ENCODE assay signal across 8 mouse cellular contexts in genomic region chr7:102249531-102249895, GRCm38 (mm10). TPM values are rescaled to one million over a fixed set of nuclear protein-coding genes. Genes with fewer than 3 reads are reported as not detected.
DNase-seq lines count a peak whose midpoint lies in the region; ATAC-seq and TF ChIP-seq lines count a peak whose summit lies in the region.

No protein-coding gene starts in this region.

- no peaks in the 10 kb centered on the region for H3K9me3 ChIP-seq in heart, embryonic 12.5 days (replicated peaks)
- H3K9me3 ChIP-seq in embryonic facial prominence, embryonic 13.5 days = no peaks in the 10 kb centered on the region
- no peaks in the 10 kb centered on the region for H3K9me3 ChIP-seq in intestine, postnatal 0 days (ENCODE audit: control insufficient read depth)
- no peaks in the 10 kb centered on the region for H3K9me3 ChIP-seq in midbrain, postnatal 0 days (ENCODE audit: low read length)

- H3K4me1 ChIP-seq in heart, embryonic 12.5 days (replicated peaks) = peaks cover 51% of the 10 kb centered on the region
- peaks cover 42% of the 10 kb centered on the region for H3K4me1 ChIP-seq in embryonic facial prominence, embryonic 13.5 days
- peaks cover 39% of the 10 kb centered on the region for H3K4me1 ChIP-seq in intestine, postnatal 0 days (replicated peaks; ENCODE audit: control insufficient read depth, insufficient read depth, low read length)
- H3K4me1 ChIP-seq in midbrain, postnatal 0 days (ENCODE audit: insufficient read depth, low read length) = peaks cover 3% of the 10 kb centered on the region; the same call in 1 of the 2 replicates

- 0 out of 2 replicates have a peak, but pooled peaks have one; percentile 1 for TF ChIP-seq CTCF in intestine, postnatal 0 days (IDR thresholded peaks at IDR 0.05; ENCODE audit: low read depth)
- TF ChIP-seq CTCF in midbrain, postnatal 0 days (IDR thresholded peaks at IDR 0.05) = no peak

- H3K27me3 ChIP-seq in heart, embryonic 12.5 days (replicated peaks) = no peaks in the 10 kb centered on the region
- no peaks in the 10 kb centered on the region for H3K27me3 ChIP-seq in embryonic facial prominence, embryonic 13.5 days
- no peaks in the 10 kb centered on the region for H3K27me3 ChIP-seq in intestine, postnatal 0 days (replicated peaks; ENCODE audit: control insufficient read depth, insufficient read depth, low read length)
- H3K27me3 ChIP-seq in midbrain, postnatal 0 days (ENCODE audit: insufficient read depth, low read length) = no peaks in the 10 kb centered on the region

- no peaks in the 10 kb centered on the region for H3K36me3 ChIP-seq in heart, embryonic 12.5 days
- no peaks in the 10 kb centered on the region for H3K36me3 ChIP-seq in embryonic facial prominence, embryonic 13.5 days
- H3K36me3 ChIP-seq in intestine, postnatal 0 days (ENCODE audit: control insufficient read depth, insufficient read depth) = no peaks in the 10 kb centered on the region
- no peaks in the 10 kb centered on the region for H3K36me3 ChIP-seq in midbrain, postnatal 0 days (ENCODE audit: insufficient read depth, low read length)

- peak overlapping the region; percentile 86 for H3K4me3 ChIP-seq in heart, embryonic 12.5 days
- H3K4me3 ChIP-seq in embryonic facial prominence, embryonic 13.5 days = peak overlapping the region; percentile 80
- peak overlapping the region; percentile 82 for H3K4me3 ChIP-seq in intestine, postnatal 0 days (ENCODE audit: low read depth, low read length)
- H3K4me3 ChIP-seq in midbrain, postnatal 0 days (ENCODE audit: low read depth, low read length) = peak overlapping the region; percentile 69

- peak overlapping the region; percentile 85 for H3K9ac ChIP-seq in heart, embryonic 12.5 days
- peak overlapping the region; percentile 92 for H3K9ac ChIP-seq in embryonic facial prominence, embryonic 13.5 days
- H3K9ac ChIP-seq in intestine, postnatal 0 days (ENCODE audit: low read depth, low read length) = peak overlapping the region; percentile 90
- peak overlapping the region; percentile 71 for H3K9ac ChIP-seq in midbrain, postnatal 0 days (replicated peaks; ENCODE audit: low read length, poor library complexity, severe bottlenecking)

- peak overlapping the region; percentile 98 for H3K27ac ChIP-seq in heart, embryonic 12.5 days (ENCODE audit: poor library complexity, severe bottlenecking)
- peak overlapping the region; percentile 99 for H3K27ac ChIP-seq in embryonic facial prominence, embryonic 13.5 days
- H3K27ac ChIP-seq in intestine, postnatal 0 days (ENCODE audit: low read depth, low read length) = peak overlapping the region; percentile 100
- peak overlapping the region; percentile 47 for H3K27ac ChIP-seq in midbrain, postnatal 0 days (ENCODE audit: low read depth, low read length)

- under 1% methylated on average over 23 of the region's 23 CpGs for WGBS in heart, embryonic 12.5 days
- WGBS in embryonic facial prominence, embryonic 13.5 days = under 1% methylated on average over 22 of the region's 23 CpGs
- 0% methylated on average over 23 of the region's 23 CpGs for WGBS in intestine, postnatal 0 days
- 1% methylated on average over 23 of the region's 23 CpGs for WGBS in midbrain, postnatal 0 days

- H3K4me2 ChIP-seq in heart, embryonic 12.5 days = peak overlapping the region; percentile 80
- peak overlapping the region; percentile 77 for H3K4me2 ChIP-seq in embryonic facial prominence, embryonic 13.5 days
- peak overlapping the region; percentile 88 for H3K4me2 ChIP-seq in intestine, postnatal 0 days (replicated peaks; ENCODE audit: low read depth)
- peak overlapping the region; percentile 90 for H3K4me2 ChIP-seq in midbrain, postnatal 0 days (ENCODE audit: low read depth, low read length, poor library complexity, severe bottlenecking)

- ATAC-seq in heart, embryonic 12.5 days (ENCODE audit: insufficient number of reproducible peaks, low FRiP score) = peak; percentile 43
- ATAC-seq in embryonic facial prominence, embryonic 13.5 days (ENCODE audit: insufficient number of reproducible peaks, insufficient read depth, low FRiP score, low TSS enrichment, low read depth) = peak; percentile 52
- ATAC-seq in intestine, postnatal 0 days = peak; percentile 32
- peak; percentile 38 for ATAC-seq in midbrain, postnatal 0 days (ENCODE audit: low FRiP score)

- DNase-seq in heart, adult 18-20 months = no peak
- DNase-seq in CD8-positive naive resting alpha-beta T cell, adult 2 months (ENCODE audit: low read depth in 2 of 2, low spot score in 2 of 2) = peak; percentile 58 to 66
- no peak for DNase-seq in midbrain, postnatal 0 days (ENCODE audit: low spot score)
- peak; percentile 64 for DNase-seq in yolk sac, embryonic 10.5 days (ENCODE audit: low spot score)
- DNase-seq in urinary bladder, postnatal 14 days (ENCODE audit: low spot score) = no peak

RNA-seq across cellular contexts. Expression of gene Rhog, which starts 6.3 kb away (rescaled TPM):
- polyA plus RNA-seq in heart, embryonic 12.5 days (2016; fragmentation: Nextera tagmentation; extraction: Ambion mirVana) = 41.9 and 42.7 TPM in 2 replicates
- 10 to 100 TPM; 19.6 to 26.9 TPM for total RNA-seq in heart, adult 18-20 months (2021)
- 59.5 and 60.7 TPM in 2 replicates for polyA plus RNA-seq in embryonic facial prominence, embryonic 13.5 days (2015; fragmentation: Nextera tagmentation; extraction: Ambion mirVana)
- 74.2 and 78.1 TPM in 2 replicates for polyA plus RNA-seq in intestine, postnatal 0 days (2015; fragmentation: Nextera tagmentation; extraction: Ambion mirVana)
- total RNA-seq in midbrain, postnatal 0 days (2014; rRNA removed) = 11.0 and 11.3 TPM in 2 replicates
- polyA plus RNA-seq in midbrain, postnatal 0 days (2015; fragmentation: Nextera tagmentation; extraction: Ambion mirVana) = 15.8 and 17.2 TPM in 2 replicates

RNA-seq across cellular contexts. Expression of gene Stim1, which starts 18.1 kb away (rescaled TPM):
- polyA plus RNA-seq in heart, embryonic 12.5 days (2016; fragmentation: Nextera tagmentation; extraction: Ambion mirVana) = 16.8 and 19.1 TPM in 2 replicates
- total RNA-seq in heart, adult 18-20 months (2021) = 10 to 100 TPM; 20.7 to 25.8 TPM
- 27.7 and 30.1 TPM in 2 replicates for polyA plus RNA-seq in embryonic facial prominence, embryonic 13.5 days (2015; fragmentation: Nextera tagmentation; extraction: Ambion mirVana)
- 13.0 and 13.8 TPM in 2 replicates for polyA plus RNA-seq in intestine, postnatal 0 days (2015; fragmentation: Nextera tagmentation; extraction: Ambion mirVana)
- 26.6 and 30.7 TPM in 2 replicates for total RNA-seq in midbrain, postnatal 0 days (2014; rRNA removed)
- polyA plus RNA-seq in midbrain, postnatal 0 days (2015; fragmentation: Nextera tagmentation; extraction: Ambion mirVana) = 15.4 and 17.1 TPM in 2 replicates

RNA-seq across cellular contexts. Expression of gene Pgap2, which starts 39.5 kb away (rescaled TPM):
- 50.7 and 55.6 TPM in 2 replicates for polyA plus RNA-seq in heart, embryonic 12.5 days (2016; fragmentation: Nextera tagmentation; extraction: Ambion mirVana)
- total RNA-seq in heart, adult 18-20 months (2021) = 10 to 100 TPM; 77.6 to 82.5 TPM
- 93.5 and 98.9 TPM in 2 replicates for polyA plus RNA-seq in embryonic facial prominence, embryonic 13.5 days (2015; fragmentation: Nextera tagmentation; extraction: Ambion mirVana)
- 34.9 and 35.0 TPM in 2 replicates for polyA plus RNA-seq in intestine, postnatal 0 days (2015; fragmentation: Nextera tagmentation; extraction: Ambion mirVana)
- 56.6 TPM in 2 replicates for total RNA-seq in midbrain, postnatal 0 days (2014; rRNA removed)
- polyA plus RNA-seq in midbrain, postnatal 0 days (2015; fragmentation: Nextera tagmentation; extraction: Ambion mirVana) = 51.7 and 54.9 TPM in 2 replicates

RNA-seq across cellular contexts. Expression of gene Nup98, which starts 39.5 kb away (rescaled TPM):
- 35.8 and 38.1 TPM in 2 replicates for polyA plus RNA-seq in heart, embryonic 12.5 days (2016; fragmentation: Nextera tagmentation; extraction: Ambion mirVana)
- 10 to 100 TPM; 31.0 to 35.4 TPM for total RNA-seq in heart, adult 18-20 months (2021)
- 37.1 and 38.7 TPM in 2 replicates for polyA plus RNA-seq in embryonic facial prominence, embryonic 13.5 days (2015; fragmentation: Nextera tagmentation; extraction: Ambion mirVana)
- 13.3 and 14.8 TPM in 2 replicates for polyA plus RNA-seq in intestine, postnatal 0 days (2015; fragmentation: Nextera tagmentation; extraction: Ambion mirVana)
- total RNA-seq in midbrain, postnatal 0 days (2014; rRNA removed) = 36.3 and 39.5 TPM in 2 replicates
- 10.0 and 10.2 TPM in 2 replicates for polyA plus RNA-seq in midbrain, postnatal 0 days (2015; fragmentation: Nextera tagmentation; extraction: Ambion mirVana)

Comparison
In these comparisons a context has a peak if more than half of its experiments do, and no peak if none do; other contexts are left out.
1. H3K27ac ChIP-seq: peak in every context shown above with its lines; median percentile 100 in intestine, postnatal 0 days; 99 in embryonic facial prominence, embryonic 13.5 days; 98 in heart, embryonic 12.5 days; 47 in midbrain, postnatal 0 days.
2. DNase-seq: peak in CD8-positive naive resting alpha-beta T cell, adult 2 months (2 of 2) and yolk sac, embryonic 10.5 days (single experiment); none in heart, adult 18-20 months (0 of 2), midbrain, postnatal 0 days (single experiment) and urinary bladder, postnatal 14 days (single experiment).
3. Peak in every context shown above with its lines, with median percentiles within 50 percentile points of each other: ATAC-seq, H3K4me2 ChIP-seq, H3K4me3 ChIP-seq and H3K9ac ChIP-seq.